Mouse (Mus musculus): ENCODE measurements around the gene Gm45837.

Gene Gm45837

GRCm38 (mm10) chr7:101393015-101393414 lies 17.7 kb upstream of the Gm45837 start:
- no peak for DNase-seq

GRCm38 (mm10) chr7:101393694-101394504 lies 16.8 kb upstream of the Gm45837 start:
- peak; percentile 25 for DNase-seq

- no peak for DNase-seq
These were observed 16.1 kb upstream of the Gm45837 start for GRCm38 (mm10) chr7:101394569-101394968.

- no peak for DNase-seq
These were observed 15.2 kb upstream of the Gm45837 start for GRCm38 (mm10) chr7:101395471-101395870.

GRCm38 (mm10) chr7:101397175-101397574 lies 13.5 kb upstream of the Gm45837 start:
- no peak for DNase-seq

- no peak for DNase-seq
These were observed 9.2 kb upstream of the Gm45837 start for GRCm38 (mm10) chr7:101401510-101401909.

- no peak for DNase-seq
These were observed 6.9 kb upstream of the Gm45837 start for GRCm38 (mm10) chr7:101403831-101404230.

- DNase-seq = peak; percentile 83
These were observed 2.1 kb downstream of the Gm45837 start for GRCm38 (mm10) chr7:101412796-101413195.

- DNase-seq = no peak
These were observed 3.5 kb downstream of the Gm45837 start for GRCm38 (mm10) chr7:101414209-101414608.

GRCm38 (mm10) chr7:101414661-101415511 lies 4.2 kb downstream of the Gm45837 start:
- no peak for DNase-seq

- DNase-seq = no peak
These were observed 4.9 kb downstream of the Gm45837 start for GRCm38 (mm10) chr7:101415512-101416100.

GRCm38 (mm10) chr7:101416391-101416790 lies 5.7 kb downstream of the Gm45837 start:
- no peak for DNase-seq

- no peak for DNase-seq
These were observed 8.5 kb downstream of the Gm45837 start for GRCm38 (mm10) chr7:101419013-101419770.

- DNase-seq = no peak
These were observed 10.8 kb downstream of the Gm45837 start, which contains the start of gene Pde2a for GRCm38 (mm10) chr7:101421529-101421928. Gene Pde2a, plus strand, starts transcription at chr7:101421691.

- no peak for DNase-seq
These were observed 11.4 kb downstream of the Gm45837 start for GRCm38 (mm10) chr7:101422069-101422468.

- no peak for DNase-seq
These were observed 12.0 kb downstream of the Gm45837 start for GRCm38 (mm10) chr7:101422646-101423045.

- no peak for DNase-seq
These were observed 13.3 kb downstream of the Gm45837 start for GRCm38 (mm10) chr7:101423970-101424369.

- DNase-seq = no peak
These were observed 16.0 kb downstream of the Gm45837 start for GRCm38 (mm10) chr7:101426692-101427091.

GRCm38 (mm10) chr7:101427736-101428135 lies 17.1 kb downstream of the Gm45837 start:
- peak; percentile 23 for DNase-seq

GRCm38 (mm10) chr7:101435038-101435437 lies 24.4 kb downstream of the Gm45837 start:
- DNase-seq = no peak

GRCm38 (mm10) chr7:101437876-101438275 lies 27.2 kb downstream of the Gm45837 start:
- no peak for DNase-seq

GRCm38 (mm10) chr7:101443093-101443492 lies 32.4 kb downstream of the Gm45837 start:
- DNase-seq = no peak

- DNase-seq = no peak
These were observed 33.5 kb downstream of the Gm45837 start for GRCm38 (mm10) chr7:101444211-101444610.

All from kidney, adult 18-20 months (tissue).